Mouse (Mus musculus) heart, adult 11 months (tissue): ENCODE data around the gene Gli1.
"Not testable (repeated sequence)": the region's sequence is repeated elsewhere in the genome, so short reads cannot be mapped to it uniquely, and the experiment has no call there.

Experiments
- DNase-seq: peaks from one replicate; pipeline ENCODE4 v3.0.0; 2022

Gene Gli1

DNA sequence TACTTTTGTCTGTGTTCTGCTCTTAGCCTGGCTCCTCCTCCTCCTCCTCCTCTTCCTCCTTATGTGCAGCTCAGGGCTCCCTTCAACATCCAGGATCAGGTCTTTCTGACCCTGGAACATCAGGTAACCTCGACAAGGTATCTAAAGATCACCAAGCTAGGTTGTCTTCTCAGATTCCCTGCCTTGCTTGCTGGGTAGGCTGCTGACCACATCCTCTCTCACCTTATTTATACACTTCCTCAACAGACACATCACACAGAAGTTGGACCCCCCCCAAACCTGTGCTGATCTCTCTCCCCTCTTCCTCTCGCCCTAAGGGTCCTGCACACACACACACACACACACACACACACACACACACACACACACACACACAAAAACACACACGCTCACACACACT is 20.2 kb downstream of the Gli1 start, which contains the start of gene Arhgap9:
Gene Arhgap9 (plus strand): TSS at position 344 of the 400 bp plus-strand sequence.
- no peak for DNase-seq

DNA sequence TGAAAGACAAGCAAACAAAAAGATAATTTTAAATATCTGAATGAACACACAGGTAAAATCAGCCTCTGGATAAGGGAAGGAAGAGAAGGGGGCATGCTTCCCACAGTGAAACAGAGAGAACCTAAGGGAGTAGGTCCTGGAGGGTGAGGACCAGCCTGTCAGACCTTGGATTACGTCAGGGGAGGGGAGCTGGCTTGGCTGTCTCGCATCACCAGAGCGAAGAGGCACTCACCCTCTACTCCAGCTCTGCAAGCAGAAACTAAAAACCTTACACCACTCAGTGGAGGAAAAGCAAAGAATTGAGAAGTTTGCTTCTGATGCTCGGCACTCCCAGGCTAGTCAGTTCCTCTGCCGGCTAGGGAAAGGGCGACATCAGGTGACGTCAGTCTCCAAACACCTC is 21.8 kb downstream of the Gli1 start:
- no peak for DNase-seq

DNA sequence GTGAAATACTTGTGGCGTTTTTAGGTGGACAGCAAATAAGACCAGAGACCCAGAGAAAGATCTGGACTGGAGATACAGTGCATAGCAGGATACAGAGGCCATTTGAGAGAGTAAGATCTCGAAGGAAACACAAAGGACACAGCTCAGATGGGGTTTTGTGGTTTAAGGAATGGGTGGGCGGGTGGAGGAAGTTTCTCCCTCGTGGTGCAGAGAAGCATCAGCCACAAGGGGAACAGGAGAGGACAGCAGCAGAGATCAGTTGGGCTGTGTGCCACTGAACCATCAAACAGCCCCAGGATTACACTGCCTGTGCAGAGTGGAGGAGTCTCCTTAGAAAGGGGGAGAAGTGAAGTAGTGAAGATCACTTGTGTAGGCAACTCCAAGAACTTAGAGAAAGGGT is 23.8 kb downstream of the Gli1 start:
- DNase-seq: no peak

DNA sequence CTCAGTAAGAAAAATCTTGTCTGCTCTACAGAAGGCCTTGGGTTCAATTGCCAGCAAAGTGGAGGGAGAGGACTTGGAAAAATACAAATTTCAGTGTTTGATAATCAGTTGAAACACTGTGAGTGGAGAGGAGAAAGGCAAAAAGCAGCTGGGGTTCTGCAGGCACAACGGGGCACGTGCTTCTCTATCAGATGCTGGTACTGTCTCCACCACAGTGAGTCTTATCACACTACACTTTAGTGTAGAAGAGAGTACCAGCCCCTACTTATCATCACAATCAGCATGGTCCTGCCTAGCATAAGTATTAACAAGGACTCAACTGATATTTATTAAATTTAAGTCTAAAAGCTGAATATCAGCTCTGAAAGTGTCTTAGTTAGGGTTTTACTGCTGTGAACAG is 24.5 kb downstream of the Gli1 start:
- no peak for DNase-seq

DNA sequence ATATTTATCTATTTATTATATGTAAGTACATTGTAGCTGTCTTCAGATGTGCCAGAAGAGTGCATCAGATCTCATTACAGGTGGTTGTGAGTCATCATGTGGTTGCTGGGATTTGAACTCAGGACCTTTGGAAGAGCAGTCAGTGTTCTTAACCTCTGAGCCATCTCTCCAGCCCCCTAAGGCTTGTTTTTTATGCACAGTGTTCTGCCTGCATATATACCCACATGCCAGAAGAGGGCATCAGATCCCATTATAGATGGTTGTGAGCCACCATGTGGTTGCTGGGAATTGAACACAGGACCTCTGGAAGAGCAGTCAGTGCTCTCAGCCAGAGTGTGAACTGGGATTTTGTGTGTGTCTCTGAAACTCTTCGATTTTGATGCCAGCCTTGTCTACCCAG is 26.8 kb downstream of the Gli1 start:
- not testable (repeated sequence) for DNase-seq

DNA sequence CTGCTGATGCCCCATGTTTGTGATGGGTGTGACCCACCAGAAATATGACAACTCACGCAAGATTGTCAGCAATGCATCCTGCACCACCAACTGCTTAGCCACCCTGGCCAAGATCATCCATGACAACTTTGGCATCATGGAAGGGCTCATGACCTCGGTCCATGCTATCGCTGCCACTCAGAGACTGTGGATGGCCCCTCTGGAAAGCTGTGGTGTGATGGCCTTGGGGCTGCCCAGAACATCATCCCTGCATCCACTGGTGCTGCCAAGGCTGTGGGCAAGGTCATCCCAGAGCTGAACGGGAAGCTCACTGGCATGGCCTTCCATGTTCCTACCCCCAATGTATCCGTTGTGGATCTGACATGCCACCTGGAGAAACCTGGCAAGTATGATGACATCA is 28.3 kb downstream of the Gli1 start:
- peak; percentile 92 for DNase-seq

DNA sequence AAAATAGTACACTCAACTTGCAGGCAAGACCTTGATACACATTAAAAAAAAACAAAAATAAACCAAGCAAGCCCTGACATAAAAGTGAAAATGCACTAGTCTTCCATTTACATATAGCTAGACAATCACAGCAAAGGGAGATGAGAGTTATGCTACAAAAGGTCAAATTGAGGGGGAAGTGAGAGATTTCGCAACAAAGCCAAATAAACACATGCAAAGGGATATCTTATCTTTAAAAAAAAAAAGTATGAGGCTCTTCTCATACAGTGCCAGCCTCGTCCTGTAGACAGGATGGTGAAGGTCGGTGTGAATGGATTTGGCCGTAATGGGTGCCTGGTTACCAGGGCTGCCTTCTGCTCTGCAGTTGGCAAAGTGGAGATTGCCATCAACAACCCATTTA is 28.9 kb downstream of the Gli1 start:
- no peak for DNase-seq

DNA sequence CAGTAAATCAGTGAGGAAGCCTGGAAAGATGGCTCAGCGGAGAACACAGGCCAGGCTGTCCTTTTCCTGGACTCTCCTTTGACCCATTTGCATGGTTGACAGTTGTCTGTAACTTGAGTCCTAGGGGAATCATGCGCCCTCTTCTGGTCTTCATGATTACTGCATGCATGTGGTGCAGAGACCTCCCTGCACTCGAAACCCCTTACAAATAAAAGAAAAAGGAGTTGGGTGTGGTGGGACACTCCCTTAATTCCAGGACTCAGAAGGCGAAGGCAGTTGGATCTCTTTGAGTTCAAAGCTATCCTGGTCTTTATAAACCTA is 29.5 kb downstream of the Gli1 start:
- DNase-seq: peak; percentile 97

DNA sequence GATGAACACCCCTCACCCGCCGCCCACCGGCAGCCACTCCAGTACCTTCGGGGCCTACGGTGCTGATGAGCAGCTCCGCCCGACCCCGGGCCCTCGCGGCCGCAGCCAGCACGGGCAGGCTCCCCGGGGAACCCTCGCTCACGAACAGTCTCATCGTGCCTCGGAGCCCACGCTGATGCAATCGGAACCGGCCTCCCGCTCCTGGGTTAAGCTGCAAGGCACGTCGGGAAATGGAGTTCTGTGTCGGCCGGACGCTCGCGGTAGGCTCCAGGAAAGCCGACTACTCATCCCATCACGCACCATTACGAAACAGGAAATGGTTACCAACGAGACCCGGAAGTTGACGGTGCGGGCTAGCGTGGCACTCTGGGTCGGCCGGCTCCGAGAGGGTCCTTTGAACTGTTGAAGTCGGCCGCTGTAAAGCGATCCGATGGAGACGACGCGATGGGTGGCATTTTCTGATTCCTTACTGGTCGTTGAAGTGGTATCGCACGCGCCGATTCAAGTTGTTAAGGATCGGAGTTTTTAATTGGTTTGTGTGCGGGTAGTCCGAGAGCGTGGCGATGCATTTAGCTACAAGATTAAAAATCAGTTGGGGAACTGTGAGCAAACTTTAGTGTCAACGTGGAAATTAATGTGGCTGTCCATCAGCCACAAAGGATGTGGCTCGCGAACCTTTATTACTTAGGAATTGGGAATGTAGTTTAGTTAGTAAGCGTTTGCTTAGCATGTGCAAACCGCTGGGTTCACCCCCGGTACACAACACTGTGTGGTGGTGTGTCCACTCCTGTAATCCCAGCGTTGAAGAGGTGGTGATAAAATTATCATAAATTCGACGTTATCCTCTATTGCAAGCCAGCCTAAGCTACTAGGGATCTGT is 30.1 kb downstream of the Gli1 start, which contains the start of gene Mars:
Gene Mars (minus strand): TSS at position 311 of the 880 bp plus-strand sequence.
- DNase-seq: peak; percentile 100

DNA sequence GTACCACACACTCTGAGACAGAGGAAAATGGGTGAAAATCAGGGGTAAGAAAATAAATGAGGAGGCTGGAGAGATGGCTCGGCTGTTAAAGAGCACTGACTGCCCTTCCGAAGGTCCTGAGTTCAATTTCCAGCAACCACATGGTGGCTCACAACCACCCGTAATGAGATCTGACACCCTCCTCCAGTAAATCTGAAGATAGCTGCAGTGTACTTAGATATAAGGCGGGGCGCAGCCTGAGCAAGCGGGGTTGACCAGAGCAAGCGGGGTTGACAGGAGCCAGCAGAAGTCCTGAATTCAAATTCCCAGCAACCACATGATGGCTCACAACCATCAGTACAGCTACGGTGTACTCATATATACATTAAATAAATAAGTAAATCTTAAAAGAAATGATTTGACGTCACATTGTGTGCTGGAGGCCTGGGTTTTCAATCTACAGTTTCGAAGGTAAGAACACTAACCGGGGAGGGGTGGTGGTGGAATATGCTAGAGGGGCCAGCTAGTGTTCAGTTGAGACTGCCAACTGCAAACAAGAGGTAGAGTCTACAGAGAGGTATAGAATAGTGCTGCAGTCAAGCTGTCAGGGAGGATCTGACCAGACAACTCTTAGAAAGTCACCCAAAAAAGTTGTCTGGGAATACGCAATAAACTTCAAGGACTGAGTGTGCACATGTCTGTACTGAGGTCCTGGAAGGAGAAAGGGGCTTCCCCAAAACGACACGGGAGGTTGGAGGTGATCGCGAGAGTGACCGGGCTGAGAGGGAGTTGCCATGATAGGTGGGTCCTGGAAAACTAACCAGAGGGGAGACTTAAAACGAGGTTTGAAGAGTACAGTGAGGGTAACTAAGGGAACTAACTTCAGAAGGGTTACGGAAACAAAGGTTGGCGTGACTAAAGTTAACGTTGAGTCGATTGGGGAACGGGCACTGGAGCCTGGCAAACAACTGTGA is 31.0 kb downstream of the Gli1 start:
- DNase-seq: no peak

DNA sequence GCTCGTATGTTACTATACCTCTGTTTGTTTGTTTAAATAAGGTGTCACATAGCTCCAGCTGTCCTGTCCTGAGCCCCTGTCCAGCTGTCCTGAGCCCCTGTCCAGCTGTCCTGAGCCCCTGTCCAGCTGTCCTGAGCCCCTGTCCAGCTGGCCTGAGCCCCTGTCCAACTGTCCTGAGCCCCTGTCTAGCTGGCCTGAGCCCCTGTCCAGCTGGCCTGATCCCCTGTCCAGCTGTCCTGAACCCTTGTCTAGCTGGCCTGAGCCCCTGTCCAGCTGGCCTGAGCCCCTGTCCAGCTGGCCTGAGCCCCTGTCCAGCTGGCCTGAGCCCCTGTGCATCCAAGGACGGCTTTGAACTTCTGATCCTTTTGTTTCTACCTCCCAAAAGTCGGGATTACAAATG is 32.6 kb downstream of the Gli1 start:
- not testable (repeated sequence) for DNase-seq

DNA sequence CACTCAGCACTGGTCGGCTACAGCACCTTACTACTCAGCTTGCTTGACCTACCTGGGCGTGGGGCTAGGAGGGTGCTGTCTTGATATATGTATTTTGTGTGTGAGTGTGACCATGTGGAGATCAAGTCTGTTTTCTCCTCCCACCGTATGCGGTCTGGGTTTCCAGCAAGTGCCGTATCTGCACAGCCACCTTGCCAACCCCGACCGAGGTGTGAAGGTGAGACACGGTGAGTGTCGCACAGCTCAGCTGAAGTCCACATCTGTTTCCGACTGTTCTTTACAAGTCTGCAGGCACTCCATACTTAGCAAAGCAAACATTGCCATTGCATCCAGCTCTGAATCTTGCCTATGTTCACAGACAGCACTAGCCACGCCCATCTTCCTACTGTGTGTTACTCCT is 38.6 kb downstream of the Gli1 start:
- no peak for DNase-seq

DNA sequence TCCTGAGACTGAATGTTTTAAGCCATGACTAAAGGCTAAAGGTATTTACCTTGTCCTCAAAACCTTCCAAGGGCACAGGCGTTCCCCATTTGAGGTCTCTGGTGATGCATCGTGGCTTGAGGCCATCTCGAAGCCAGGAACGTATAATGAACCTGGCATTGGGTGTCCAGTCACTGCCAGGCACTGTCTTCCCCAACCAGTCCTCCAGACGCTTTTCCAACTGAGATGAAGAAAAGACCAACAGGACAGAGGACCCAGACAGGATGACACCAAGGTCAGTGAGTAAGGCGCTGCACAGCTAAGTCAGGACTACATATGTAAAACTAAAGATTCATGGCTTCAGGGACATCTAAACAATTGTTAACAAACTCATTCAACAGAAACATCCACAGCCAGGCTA is 41.4 kb downstream of the Gli1 start:
- DNase-seq: no peak

DNA sequence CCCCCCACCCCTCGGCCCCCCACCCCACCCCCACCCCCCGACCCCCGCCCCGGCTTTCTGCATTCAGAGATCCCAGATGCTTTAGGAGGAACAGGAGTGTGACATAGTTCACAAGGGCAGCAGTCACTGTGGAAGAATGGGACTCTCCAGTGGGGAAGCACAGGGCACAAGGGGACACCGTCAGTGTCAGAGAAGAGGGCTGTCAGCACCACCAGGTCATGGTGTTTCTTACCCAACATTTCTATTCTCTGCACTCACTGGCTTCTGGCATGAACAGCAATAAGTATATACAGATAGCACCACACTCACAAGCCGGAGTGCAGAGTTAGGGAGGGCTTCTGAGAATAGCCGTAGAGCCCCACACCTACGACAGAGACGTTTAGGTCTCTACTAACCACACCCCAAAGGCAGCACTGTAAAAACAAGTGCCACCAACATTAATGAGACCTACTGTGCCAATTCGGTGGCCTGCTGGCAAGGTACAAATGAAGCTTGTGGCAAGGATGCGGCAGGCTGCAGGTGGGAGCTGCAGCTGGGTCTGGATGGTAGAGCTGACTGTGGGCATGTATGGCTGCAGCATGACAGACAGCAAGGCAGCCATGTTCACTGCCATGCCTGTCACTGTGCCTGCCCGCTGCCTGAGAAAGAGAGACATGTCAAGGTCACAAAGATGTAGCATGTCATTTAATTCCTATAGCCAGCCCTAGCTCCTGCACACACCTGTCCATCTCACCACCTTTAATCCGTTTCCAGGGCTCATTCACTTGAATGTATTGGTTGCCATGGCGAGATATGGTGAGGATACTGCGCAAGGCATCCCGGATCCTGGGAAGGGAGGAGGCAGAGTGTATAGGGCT is 44.5 kb downstream of the Gli1 start:
- DNase-seq: no peak

DNA sequence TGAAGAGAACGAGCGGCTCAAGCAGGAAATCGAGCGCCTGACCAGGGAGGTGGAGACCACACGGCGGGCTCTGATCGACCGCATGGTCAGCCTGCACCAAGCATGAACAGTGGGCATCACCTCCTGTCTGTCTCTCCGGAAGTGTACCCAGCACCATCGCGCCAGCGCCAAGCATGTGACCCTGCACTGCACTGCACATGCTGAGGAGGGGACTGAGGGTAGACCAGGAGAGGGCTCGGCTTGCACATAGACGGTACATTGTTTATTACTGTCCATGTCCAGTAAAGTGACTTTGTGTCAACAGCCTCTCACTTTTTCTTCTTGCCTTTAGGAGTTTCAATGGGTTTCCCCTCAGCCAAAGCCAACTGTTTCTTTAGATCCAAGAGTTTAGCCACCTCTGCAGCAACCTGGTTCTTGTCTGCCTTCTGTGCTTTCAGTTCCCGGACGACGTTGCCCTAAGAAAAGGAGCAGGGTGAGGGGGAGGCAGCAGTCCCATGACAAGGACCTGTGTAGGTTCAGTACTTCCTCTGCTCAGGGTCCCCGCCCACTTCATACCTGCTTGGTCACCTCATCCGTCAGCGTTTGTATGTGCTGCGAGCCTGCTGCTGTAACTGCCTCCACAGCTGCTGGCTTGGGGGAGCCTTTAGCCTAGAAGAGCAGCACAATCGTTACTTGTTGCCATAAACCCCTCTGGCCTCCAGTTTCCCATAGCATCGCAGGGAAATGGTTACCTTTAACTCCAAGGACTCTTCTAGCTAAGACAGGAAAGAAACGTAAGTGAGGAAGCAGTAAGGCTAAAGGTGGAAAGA is 45.6 kb downstream of the Gli1 start:
- no peak for DNase-seq

DNA sequence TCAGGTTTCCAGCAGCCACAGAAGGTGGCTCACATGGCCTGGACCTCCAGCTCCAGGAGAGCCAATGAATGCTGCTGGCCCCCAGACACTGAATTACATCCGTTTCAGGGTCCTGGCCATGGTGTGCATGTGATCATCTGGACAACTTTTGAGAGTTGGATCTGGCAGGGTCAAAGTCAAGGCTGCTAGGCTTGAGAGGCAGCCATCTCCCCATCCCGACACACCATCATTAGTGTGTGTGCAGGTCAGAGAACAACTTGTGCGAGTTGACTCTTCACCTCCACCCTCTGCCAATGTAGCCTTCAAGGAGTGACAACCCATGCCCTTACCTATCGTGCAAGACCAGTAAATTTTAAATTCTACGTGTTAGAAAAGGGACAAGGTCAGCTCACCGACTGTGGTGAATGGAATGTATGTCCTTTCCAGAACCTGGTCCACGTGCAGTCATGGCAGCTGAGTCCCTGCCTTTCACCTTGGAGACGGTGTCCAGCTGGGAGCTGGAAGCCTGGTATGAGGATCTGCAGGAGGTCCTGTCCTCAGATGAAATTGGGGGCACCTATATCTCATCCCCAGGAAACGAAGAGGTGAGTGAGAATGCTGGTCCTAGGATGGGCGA is 46.8 kb downstream of the Gli1 start:
- no peak for DNase-seq

DNA sequence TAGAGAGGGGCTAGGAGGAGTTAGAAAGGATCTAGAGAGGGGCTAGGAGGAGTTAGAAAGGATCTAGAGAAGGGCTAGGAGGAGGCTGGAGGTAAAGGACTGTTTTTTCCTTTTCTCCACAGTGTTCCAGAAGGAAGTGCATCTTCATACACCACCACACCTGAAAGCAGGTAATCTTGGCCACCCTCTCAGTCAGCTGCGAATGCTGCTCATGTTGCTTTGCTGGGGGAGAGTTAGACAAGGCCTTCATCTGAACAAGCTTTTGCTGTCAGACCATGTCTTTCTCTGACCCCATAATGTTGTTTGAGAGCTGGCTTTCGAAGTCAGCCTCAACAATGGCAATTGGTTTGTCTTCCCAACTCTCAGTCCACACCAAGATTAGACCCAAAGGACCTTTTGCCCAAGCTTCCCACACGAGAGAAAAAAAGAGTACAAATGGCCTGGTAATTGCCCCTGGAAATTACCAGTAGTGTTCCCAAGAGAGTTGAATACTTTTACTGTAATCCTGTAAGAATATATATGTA is 48.1 kb downstream of the Gli1 start:
- DNase-seq: no peak

DNA sequence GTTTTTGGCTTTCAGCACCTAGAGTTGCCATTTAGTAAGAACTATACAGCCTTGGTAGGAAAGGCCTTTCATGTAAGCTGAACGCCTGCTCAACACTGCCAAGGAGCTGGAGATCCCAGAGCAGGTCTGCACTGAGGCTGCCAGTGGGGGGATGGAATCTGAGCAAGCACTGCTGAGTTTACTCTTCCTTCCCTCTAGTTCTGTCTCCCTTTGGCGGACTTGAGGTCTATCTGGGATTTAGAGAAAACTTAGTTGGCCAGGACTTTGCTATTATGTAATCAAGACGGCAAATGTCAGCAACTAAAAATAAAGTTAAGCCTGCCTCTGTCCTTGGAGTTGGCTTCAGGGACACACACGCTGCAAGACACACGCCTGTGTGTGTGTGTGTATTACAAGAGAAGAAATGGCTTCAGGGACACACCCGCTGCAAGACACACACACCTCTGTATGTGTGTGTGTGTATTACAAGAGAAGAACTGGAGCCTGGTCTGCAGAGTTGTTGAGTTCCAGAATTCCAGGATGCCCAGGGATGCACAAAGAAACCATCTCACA is 48.7 kb downstream of the Gli1 start:
- DNase-seq: peak; percentile 97

DNA sequence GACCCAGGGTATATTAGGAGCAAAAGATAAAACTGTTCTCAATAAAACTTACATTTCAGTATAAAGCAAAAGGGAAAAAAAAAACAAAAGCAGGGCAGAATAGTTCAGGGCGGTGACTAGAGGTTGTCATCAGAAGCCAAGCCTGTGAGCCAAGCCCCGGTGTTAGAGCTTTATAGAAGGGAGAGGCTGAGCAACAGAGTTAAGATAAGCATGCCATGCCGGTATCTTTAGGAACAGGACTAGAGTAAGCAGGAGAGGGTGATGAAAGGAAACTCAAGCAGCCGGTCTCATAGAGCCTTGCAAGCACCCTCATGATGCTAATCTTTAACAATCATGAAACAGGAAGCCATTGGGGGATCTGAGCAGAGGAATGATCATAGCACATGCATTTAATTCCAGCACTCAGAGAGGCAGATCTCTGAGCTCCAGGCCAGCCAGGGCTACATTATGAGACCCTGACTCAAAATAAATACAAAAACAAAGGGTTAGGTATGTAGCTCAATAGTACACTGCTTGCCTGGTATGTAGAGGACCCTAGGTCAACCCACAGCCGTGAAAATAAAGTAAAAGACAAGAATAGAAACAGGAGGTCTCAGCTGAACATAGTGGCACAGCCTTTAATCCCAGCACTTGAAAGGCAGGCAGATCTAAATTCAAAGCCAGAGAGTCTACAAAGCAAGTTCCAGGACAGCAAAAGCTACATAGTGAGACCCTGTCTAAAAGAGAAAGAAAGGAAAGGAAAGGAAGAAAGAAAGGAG is 49.7 kb downstream of the Gli1 start:
- DNase-seq: no peak
